Mouse (Mus musculus) macrophage (primary cell): ENCODE results near the gene Nop2. TPM values are rescaled to one million over a fixed set of nuclear protein-coding genes. Genes with fewer than 3 reads are reported as not detected.
A peak's percentile ranks its signal among the peaks of the same experiment; 100 is the strongest.

Experiments used
- H3K27ac ChIP-seq: fragments of 350-480 bp; formaldehyde crosslinking; 2 replicates; pipeline ENCODE4 v1.9.0; 2021
- H3K36me3 ChIP-seq: fragments of 350-480 bp; formaldehyde crosslinking; 2 replicates; pipeline ENCODE4 v1.9.0; 2021; ENCODE audit errors: inconsistent target
- H3K4me3 ChIP-seq: fragments of 350-480 bp; formaldehyde crosslinking; 2 replicates; pipeline ENCODE4 v1.9.0; 2021; ENCODE audit errors: inconsistent target
- H3K79me2 ChIP-seq: fragments of 350-480 bp; formaldehyde crosslinking; 2 replicates; pipeline ENCODE4 v1.9.0; 2021; ENCODE audit errors: inconsistent target
- WGBS: methylation state at CpG from one replicate; pipeline ENCODE4 v1.1.7; 2026; ENCODE audit warnings: inconsistent platforms; ENCODE audit not compliant: missing documents; 5-methylcytosine and 5-hydroxymethylcytosine counted together
- polyA plus RNA-seq: library from polyadenylated mRNA; stranded (reverse); fragments of 250-400 nt; gene quantifications from 3 replicates; pipeline ENCODE4 v1.2.4, GENCODE M21; 2018; ENCODE audit warnings: inconsistent platforms

Gene Nop2
- polyA plus RNA-seq, 1 experiment from 2014 or later = 23.8 TPM

DNA sequence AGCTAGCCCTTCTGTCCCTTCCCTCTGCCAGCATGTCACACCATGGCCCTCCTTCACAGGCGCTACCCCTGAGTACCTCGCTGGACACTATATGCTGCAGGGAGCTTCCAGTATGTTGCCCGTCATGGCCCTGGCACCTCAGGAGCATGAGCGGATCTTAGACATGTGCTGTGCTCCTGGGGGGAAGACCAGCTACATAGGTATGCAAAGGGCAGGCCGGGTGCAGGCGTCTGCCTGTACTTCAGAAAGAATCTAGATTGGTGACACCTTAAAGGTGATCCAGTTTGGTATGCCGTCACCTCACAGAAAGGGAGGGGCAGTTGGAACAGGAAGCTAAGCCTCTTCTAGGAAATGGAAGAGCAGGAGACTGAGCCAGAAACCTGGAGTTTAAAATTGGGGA lies 8.0 kb downstream of the Nop2 start:
- peaks cover 63% of the 10 kb centered on the region; the same call in 1 of the 2 replicates for H3K36me3 ChIP-seq
- WGBS = 95% methylated on average over 7 of the region's 7 CpGs
- no peak overlapping the region for H3K27ac ChIP-seq
- H3K79me2 ChIP-seq = peaks cover 2% of the 10 kb centered on the region; the same call in 1 of the 2 replicates
- no peak overlapping the region for H3K4me3 ChIP-seq

DNA sequence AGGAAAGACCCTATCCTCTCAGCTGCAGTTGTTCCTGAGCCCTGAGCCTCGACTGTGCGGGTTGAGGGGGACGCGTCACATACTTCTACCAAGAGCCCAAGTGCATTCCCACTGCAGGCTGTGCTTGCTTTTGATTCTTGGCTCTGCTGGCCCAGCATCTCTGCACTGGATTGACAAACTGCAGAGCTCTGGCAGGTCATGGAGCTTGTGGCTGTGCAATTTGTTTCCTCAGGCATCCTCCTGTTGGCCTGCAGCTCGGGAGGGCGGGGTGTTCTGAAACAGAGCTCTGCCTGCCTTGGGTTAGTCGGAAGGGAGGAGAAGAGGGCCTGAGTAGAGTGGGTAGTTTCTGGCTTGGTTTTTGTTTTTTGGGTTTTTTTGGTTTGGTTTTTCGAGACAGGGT lies 10.7 kb downstream of the Nop2 start:
- Histone ChIP-seq H3K79me2 (peaks cover 24% of the 10 kb centered on the region), H3K4me3 (no peak overlapping the region), H3K36me3 (peaks cover 47% of the 10 kb centered on the region; the same call in 1 of the 2 replicates), H3K27ac (no peak overlapping the region)
- 93% methylated on average over 8 of the region's 8 CpGs for WGBS

DNA sequence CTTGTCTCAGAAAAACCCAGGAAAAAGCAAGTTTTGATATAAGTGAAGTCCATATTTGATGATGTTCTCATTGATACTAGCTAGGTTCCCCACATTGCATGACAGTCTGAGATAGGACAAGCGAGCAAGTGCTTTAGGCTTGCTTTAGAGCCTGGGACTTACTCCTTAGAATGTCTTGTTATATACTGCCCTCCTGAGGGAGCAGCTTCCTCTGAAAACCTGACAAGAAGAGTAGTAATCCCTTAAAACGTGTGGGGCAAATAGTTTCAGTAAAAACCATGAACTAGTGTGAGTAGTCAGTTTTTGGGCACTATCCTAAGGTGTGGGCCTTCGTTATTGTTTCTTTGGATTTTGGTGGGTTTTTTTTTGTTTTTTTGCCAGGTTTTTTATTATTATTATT lies 11.4 kb downstream of the Nop2 start:
- 88% methylated on average over 3 of the region's 3 CpGs for WGBS
- H3K27ac ChIP-seq = no peak overlapping the region
- no peak overlapping the region for H3K4me3 ChIP-seq
- H3K79me2 ChIP-seq = peaks cover 31% of the 10 kb centered on the region
- peaks cover 42% of the 10 kb centered on the region; the same call in 1 of the 2 replicates for H3K36me3 ChIP-seq

DNA sequence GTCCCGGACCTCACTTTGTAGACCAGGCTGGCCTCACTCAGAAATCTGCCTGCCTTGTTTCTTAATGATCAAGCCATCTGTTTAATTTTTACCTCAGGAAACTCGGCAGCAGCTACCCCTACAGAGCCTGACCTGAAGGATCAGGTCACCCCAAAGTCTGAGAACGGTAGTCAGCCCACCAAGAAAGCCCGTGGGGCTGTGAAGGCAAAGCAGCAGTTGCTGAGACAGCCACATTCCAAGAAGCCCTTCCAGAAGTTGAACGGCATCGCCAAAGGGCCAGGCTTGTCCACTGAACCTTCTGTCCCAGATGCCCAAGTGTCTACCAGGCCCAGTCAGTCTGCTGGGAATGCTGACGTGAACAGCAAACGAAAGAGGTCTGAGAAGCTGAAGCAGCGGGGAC lies 12.2 kb downstream of the Nop2 start:
- Histone ChIP-seq H3K79me2 (peaks cover 39% of the 10 kb centered on the region), H3K27ac (no peak overlapping the region), H3K4me3 (no peak overlapping the region), H3K36me3 (peaks cover 35% of the 10 kb centered on the region; the same call in 1 of the 2 replicates)
- 94% methylated on average over 9 of the region's 9 CpGs for WGBS

DNA sequence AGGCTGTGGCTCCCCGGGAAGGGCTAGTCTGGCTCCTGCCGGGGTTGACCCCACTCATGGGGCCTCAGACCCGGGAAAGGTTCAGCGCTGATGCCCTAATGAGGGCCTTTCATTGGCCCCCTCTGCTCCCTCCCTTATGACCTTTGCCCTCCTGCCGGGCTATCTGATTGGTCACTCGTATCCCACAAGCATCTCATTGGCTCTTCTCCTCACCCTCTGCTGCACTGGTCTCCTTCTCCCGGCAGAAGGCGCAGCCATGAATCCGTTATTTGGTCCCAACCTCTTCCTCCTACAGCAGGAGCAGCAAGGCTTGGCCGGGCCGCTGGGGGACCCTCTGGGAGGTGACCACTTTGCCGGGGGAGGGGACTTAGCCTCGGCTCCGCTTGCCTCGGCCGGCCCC lies 13.3 kb downstream of the Nop2 start, which contains the start of gene Iffo1:
Gene Iffo1 (plus strand): TSS at position 241 of the 400 bp plus-strand sequence.
- Histone ChIP-seq H3K27ac (peak within 1 kb of the TSS; percentile 82), H3K79me2 (peaks cover 50% of the 10 kb centered on the region), H3K4me3 (peak within 1 kb of the TSS; percentile 51), H3K36me3 (peaks cover 24% of the 10 kb centered on the region; the same call in 1 of the 2 replicates)
- 2% methylated on average over 16 of the region's 16 CpGs for WGBS

DNA sequence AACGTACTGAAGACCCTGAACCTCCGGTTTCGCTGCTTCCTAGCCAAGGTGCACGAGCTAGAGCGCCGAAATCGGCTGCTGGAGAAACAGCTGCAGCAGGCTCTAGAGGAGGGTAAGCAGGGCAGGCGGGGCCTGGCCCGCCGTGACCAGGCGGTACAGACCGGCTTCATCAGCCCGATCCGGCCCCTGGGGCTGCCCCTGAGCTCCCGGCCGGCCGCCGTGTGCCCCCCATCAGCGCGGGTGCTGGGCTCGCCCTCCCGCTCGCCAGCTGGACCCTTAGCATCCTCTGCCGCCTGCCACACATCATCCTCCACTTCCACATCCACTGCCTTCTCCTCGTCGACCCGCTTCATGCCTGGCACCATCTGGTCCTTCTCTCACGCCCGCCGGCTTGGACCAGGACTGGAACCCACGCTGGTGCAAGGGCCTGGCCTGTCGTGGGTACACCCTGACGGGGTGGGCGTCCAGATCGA lies 13.8 kb downstream of the Nop2 start:
- peak overlapping the region; percentile 82; the same call in 1 of the 2 replicates for H3K27ac ChIP-seq
- WGBS = 2% methylated on average over 33 of the region's 35 CpGs
- peak overlapping the region; percentile 51 for H3K4me3 ChIP-seq
- H3K36me3 ChIP-seq = peaks cover 19% of the 10 kb centered on the region; the same call in 1 of the 2 replicates
- peaks cover 55% of the 10 kb centered on the region for H3K79me2 ChIP-seq

DNA sequence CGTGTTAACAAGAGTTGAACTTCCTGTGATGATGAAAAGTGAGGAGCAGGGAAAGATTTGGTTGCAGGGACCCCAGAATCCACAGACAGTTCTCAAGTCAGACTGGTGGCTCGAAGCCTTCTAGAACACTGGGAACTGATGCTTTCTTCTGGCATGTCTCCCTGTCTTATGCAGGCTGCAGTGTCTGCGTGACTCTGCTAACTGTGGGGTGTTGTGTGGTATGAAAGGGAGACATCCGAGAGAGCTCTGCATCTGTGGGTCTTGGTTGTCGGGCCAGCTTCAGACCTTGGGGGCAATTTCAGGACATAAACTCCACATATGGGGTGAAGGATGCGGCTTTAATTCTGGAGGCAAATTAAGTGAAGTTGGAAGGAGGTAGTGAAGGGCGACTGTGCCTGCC lies 14.4 kb downstream of the Nop2 start:
- Histone ChIP-seq H3K27ac (peak overlapping the region; percentile 82), H3K4me3 (peak overlapping the region; percentile 51), H3K79me2 (peaks cover 61% of the 10 kb centered on the region), H3K36me3 (peaks cover 16% of the 10 kb centered on the region; the same call in 1 of the 2 replicates)
- WGBS = 55% methylated on average over 7 of the region's 7 CpGs

DNA sequence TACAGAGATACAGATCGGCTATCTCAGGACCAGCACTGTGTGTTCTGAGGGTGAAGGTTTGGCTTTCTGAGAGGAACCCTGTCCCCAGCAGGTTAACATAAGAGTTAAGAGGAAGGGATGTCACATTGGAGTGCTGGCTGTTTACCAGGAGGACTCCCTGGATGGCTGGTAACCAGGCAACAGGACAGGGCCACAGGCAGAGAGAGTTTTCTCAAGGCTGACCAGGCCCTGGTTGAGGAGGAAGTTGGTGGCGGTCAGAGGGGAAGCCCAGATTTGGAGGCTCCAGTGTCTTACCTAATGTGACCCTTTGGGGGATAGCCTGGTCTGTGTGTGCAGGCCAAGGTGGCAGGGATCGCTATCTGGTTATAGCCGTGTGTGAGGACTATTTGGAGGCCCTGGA lies 15.1 kb downstream of the Nop2 start:
- H3K36me3 ChIP-seq = peaks cover 16% of the 10 kb centered on the region; the same call in 1 of the 2 replicates
- 39% methylated on average over 4 of the region's 4 CpGs for WGBS
- peak overlapping the region; percentile 82 for H3K27ac ChIP-seq
- peaks cover 66% of the 10 kb centered on the region for H3K79me2 ChIP-seq
- H3K4me3 ChIP-seq = peak overlapping the region; percentile 51; the same call in 1 of the 2 replicates

DNA sequence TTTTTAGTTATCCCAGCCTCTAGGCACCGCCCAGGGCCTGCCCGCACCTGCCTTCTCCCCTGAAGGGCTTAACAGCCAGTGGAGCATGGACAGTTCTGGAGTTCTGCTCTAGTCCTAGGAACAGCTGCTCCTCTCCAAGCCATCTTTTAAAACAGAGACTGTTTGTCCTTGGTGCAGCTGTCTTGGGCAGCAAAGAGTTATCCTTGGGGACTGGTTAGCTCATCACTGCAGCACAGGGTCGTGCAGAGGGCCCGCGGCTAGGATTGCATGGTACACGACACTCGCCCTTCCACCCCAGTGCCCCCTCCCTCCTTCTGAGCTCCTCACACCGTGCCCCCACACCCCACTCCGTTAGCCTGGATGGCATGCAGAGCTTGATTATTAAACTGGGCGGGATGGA lies 15.6 kb downstream of the Nop2 start:
- Histone ChIP-seq H3K27ac (peak overlapping the region; percentile 82), H3K36me3 (peaks cover 16% of the 10 kb centered on the region; the same call in 1 of the 2 replicates), H3K79me2 (peaks cover 66% of the 10 kb centered on the region), H3K4me3 (peak overlapping the region; percentile 51; the same call in 1 of the 2 replicates)
- WGBS = 85% methylated on average over 5 of the region's 10 CpGs

DNA sequence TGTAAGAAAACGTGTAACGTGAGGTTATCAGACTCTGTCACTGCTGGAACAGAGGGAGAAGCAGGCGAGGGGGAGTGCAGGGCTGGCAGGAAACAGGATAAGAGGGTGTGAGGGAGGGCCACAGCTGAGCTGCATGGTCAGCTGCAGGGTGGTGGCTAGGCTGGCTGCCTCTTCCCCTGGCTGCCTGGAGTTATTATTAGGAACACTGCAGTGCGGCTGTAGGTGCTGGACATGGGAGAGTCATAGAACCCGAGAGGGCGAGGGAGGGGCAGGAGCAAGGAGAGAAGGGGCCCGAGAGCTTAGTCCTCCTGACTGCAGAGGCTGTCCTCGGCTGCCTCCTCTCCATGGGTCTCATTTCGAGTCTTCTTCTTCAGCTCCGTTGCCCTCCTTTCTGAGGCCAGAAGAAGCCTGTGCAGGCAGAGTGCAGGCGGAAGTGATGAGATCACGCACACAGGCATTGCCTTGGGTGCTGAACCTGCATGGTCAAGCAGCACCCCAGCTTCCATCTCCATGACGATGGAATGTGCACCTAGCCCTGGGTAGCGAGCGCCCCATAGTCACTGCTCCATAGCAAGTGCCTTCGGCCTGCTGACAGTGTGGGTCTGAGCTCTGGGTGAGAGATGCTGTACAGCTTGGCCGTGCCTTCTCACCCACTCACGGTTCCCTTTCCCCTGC lies 16.7 kb downstream of the Nop2 start:
- Histone ChIP-seq H3K79me2 (peaks cover 66% of the 10 kb centered on the region), H3K4me3 (peak overlapping the region; percentile 1; the same call in 1 of the 2 replicates), H3K36me3 (peaks cover 25% of the 10 kb centered on the region; the same call in 1 of the 2 replicates), H3K27ac (peak overlapping the region; percentile 82)
- 37% methylated on average over 17 of the region's 18 CpGs for WGBS

DNA sequence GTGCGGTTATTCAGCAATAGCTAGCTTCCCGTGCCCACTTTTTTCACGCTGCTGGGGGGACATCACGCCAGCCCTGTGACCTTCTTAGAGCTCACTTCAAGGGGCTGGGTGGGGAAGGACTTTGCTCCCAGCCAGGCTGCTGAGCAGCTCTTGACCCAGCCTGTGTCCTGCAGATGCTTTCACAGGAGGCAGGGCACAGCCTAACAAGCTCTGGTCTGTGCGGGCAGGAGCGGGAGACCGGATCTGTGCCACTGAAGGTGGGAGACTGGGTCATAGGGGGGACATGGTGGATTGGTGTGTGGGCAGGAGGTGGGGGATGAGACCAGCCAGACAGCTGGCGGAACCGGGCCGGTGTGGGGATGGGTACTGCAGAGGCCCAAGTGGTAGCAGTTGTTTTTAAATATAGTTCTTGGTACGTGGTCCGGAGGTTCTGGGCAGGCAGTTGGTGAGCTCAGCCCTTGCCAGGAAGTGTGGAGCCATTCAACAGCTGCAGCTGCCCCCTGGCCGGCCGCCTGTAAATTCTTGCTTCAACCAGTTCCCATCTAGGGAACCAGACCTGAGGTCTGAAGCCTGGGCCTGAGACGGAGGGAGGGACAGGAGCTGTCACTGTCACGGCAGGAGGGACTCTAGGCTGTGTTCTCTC lies 17.3 kb downstream of the Nop2 start:
- WGBS = 31% methylated on average over 16 of the region's 16 CpGs
- Histone ChIP-seq H3K4me3 (peak overlapping the region; percentile 1; the same call in 1 of the 2 replicates), H3K36me3 (peaks cover 30% of the 10 kb centered on the region; the same call in 1 of the 2 replicates), H3K79me2 (peaks cover 66% of the 10 kb centered on the region), H3K27ac (peak overlapping the region; percentile 82)

DNA sequence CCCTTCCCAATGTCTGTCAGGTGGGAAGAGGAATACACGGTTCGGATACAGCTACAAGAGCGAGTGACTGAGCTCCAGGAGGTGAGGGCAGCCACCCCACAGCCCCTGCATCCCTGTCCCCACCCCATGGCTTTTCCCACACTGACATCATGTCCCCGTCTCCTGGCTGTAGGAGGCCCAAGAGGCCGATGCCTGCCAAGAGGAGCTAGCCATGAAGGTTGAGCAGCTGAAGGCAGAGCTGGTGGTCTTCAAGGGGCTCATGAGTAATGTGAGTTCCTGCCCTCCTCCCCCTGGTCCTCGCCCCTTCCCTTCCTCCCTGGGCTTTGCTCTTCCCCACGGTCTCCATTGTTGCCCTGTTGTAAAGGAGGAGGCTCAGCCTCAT lies 17.9 kb downstream of the Nop2 start:
- H3K79me2 ChIP-seq = peaks cover 66% of the 10 kb centered on the region
- peak overlapping the region; percentile 82 for H3K27ac ChIP-seq
- WGBS = 88% methylated on average over 7 of the region's 7 CpGs
- no peak overlapping the region for H3K4me3 ChIP-seq
- H3K36me3 ChIP-seq = peaks cover 30% of the 10 kb centered on the region; the same call in 1 of the 2 replicates

DNA sequence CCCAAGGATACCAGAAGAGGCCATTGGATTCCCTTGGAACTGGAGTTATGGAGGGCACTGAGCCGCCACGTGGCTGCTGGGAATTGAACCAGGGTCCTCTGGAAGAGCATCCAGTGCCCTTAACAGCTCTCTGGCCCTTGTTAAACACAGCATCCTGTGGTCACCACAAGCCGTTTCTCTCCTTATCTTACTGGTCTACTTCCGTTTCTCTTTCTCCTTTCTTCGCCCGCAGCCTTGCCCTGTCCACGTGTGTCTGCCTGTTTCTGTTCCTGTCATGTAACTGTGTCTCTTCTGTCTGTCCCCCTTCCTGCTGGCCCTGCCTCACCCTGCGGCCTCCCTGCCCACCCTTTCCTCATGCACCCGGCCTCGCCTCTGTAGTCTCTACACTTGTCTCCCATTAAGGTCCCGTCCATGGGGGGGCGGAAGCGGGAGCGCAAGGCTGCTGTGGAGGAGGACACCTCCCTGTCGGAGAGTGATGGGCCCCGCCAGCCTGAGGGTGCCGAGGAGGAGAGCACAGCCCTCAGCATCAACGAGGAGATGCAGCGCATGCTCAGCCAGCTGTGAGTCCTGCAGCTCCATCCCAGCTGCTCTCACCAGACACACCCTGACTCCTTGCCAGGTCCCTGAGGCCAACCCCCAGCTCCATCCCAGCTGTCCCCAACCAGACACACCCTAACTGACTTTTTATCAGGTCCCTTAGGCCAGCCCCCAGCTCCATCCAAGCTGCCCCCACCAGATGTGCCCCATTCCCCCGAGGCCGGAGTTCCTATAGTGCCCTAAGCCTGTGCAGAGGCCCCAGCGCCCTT lies 20.7 kb downstream of the Nop2 start:
- peaks cover 47% of the 10 kb centered on the region for H3K36me3 ChIP-seq
- H3K27ac ChIP-seq = no peak overlapping the region
- H3K4me3 ChIP-seq = no peak overlapping the region
- H3K79me2 ChIP-seq = peaks cover 42% of the 10 kb centered on the region
- 75% methylated on average over 22 of the region's 22 CpGs for WGBS

DNA sequence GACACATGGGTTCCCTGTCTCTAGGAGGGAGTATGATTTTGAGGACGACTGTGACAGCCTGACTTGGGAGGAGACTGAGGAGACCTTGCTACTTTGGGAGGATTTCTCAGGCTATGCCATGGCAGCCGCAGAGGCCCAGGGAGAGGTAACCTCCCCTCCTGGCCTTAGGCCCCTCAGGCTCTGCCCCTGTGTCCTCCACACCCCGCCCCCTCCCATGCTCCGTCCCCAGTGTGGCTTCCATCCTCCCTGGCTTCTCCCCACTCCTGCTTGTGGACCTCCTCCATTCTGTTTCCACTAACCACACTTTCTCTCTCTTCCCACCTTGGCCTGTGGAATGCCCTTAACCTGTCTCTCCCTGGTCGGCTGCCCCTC lies 21.3 kb downstream of the Nop2 start:
- Histone ChIP-seq H3K27ac (no peak overlapping the region), H3K4me3 (no peak overlapping the region), H3K36me3 (peaks cover 53% of the 10 kb centered on the region), H3K79me2 (peaks cover 36% of the 10 kb centered on the region)
- WGBS = 91% methylated on average over 5 of the region's 5 CpGs
